Mouse (Mus musculus) stomach, postnatal 0 days (tissue): ENCODE measurements around the gene 4930523C07Rik. TPM values are rescaled to one million over a fixed set of nuclear protein-coding genes. Genes with fewer than 3 reads are reported as not detected.

Experiments
- ATAC-seq: fragments of 200-750 bp; cut with Nextera tagmentation; 2 replicates; pipeline ENCODE4 v1.8.0; 2017; ENCODE audit not compliant: low FRiP score, low TSS enrichment
- DNase-seq: peaks from one replicate; pipeline ENCODE4 v3.0.0-alpha.2; 2016; ENCODE audit warnings: low spot score
- H3K27ac ChIP-seq: fragments of 300-500 bp; sonication (generic); replicated peaks from 2 replicates; pipeline ENCODE4 v1.5.1; 2014; ENCODE audit warnings: mild to moderate bottlenecking, control low read depth
- H3K27me3 ChIP-seq: fragments of 300-500 bp; sonication (generic); 2 replicates; pipeline ENCODE4 v1.6.1; 2014; ENCODE audit warnings: low read length; ENCODE audit not compliant: control insufficient read depth, insufficient read depth
- H3K36me3 ChIP-seq: fragments of 300-500 bp; sonication (generic); 2 replicates; pipeline ENCODE4 v1.6.1; 2014; ENCODE audit warnings: low read length, mixed read lengths; ENCODE audit not compliant: control insufficient read depth, insufficient read depth
- H3K4me1 ChIP-seq: fragments of 300-500 bp; sonication (generic); replicated peaks from 2 replicates; pipeline ENCODE4 v1.6.1; 2014; ENCODE audit warnings: antibody characterized with exemption; ENCODE audit not compliant: control insufficient read depth, insufficient read depth
- H3K4me2 ChIP-seq: fragments of 300-500 bp; sonication (generic); replicated peaks from 2 replicates; pipeline ENCODE4 v1.6.1; 2014; ENCODE audit warnings: low read depth, mild to moderate bottlenecking, control low read depth, moderate library complexity
- H3K4me3 ChIP-seq: fragments of 300-500 bp; sonication (generic); 2 replicates; pipeline ENCODE4 v1.5.1; 2014; ENCODE audit warnings: low read depth, low read length, control low read depth
- H3K9ac ChIP-seq: fragments of 300-500 bp; sonication (generic); 2 replicates; pipeline ENCODE4 v1.6.1; 2014; ENCODE audit warnings: mild to moderate bottlenecking, low read length, control low read depth, mixed read lengths
- H3K9me3 ChIP-seq: fragments of 300-500 bp; sonication (generic); 2 replicates; pipeline ENCODE4 v1.6.1; 2016; ENCODE audit warnings: low read length; ENCODE audit not compliant: control insufficient read depth
- CTCF ChIP-seq: IDR thresholded peaks from 2 replicates; pipeline ENCODE4 v1.5.1; 2016; ENCODE audit warnings: antibody characterized with exemption, low read depth, mild to moderate bottlenecking, moderate library complexity
- EP300 ChIP-seq: optimal IDR thresholded peaks from 2 replicates; pipeline ENCODE3; 2016; ENCODE audit warnings: antibody characterized with exemption
- WGBS: fragments of 180-500 bp; shearing (Covaris S2); extraction: QIAGEN DNeasy Blood & Tissue Kit; methylation state at CpG from one replicate; pipeline ENCODE4 v1.1.7; 2014; 5-methylcytosine and 5-hydroxymethylcytosine counted together
- polyA plus RNA-seq: library from polyadenylated mRNA; unstranded; fragments of >200 nt; fragmentation: Nextera tagmentation; extraction: Ambion mirVana; gene quantifications from 2 replicates; pipeline ENCODE4 v1.2.1, GENCODE M21; 2015

4930523C07Rik gene
- polyA plus RNA-seq, 1 experiment from 2014 or later: 37.7 TPM

GRCm38 (mm10) chr1:160049131-160049880, 5.1 kb downstream of the 4930523C07Rik start:
- TF ChIP-seq EP300 (no peak), CTCF (no peak)
- no peaks in the 10 kb centered on the region; the same call in 1 of the 2 replicates for H3K4me1 ChIP-seq
- no peak overlapping the region for H3K27ac ChIP-seq
- H3K36me3 ChIP-seq: no peaks in the 10 kb centered on the region
- no peak overlapping the region for H3K9ac ChIP-seq
- ATAC-seq: no peak
- H3K4me2 ChIP-seq: no peak overlapping the region
- H3K4me3 ChIP-seq: no peak overlapping the region
- 59% methylated on average over 5 of the region's 5 CpGs for WGBS
- DNase-seq: no peak
- no peaks in the 10 kb centered on the region for H3K9me3 ChIP-seq
- H3K27me3 ChIP-seq: no peaks in the 10 kb centered on the region

GRCm38 (mm10) chr1:160050898-160051297, 6.7 kb downstream of the 4930523C07Rik start:
- no peak overlapping the region for H3K4me3 ChIP-seq
- no peak overlapping the region for H3K4me2 ChIP-seq
- no peaks in the 10 kb centered on the region; the same call in 1 of the 2 replicates for H3K4me1 ChIP-seq
- ATAC-seq (no peak), DNase-seq (no peak)
- H3K27me3 ChIP-seq: no peaks in the 10 kb centered on the region
- WGBS: 86% methylated on average over 6 of the region's 6 CpGs
- TF ChIP-seq CTCF: no peak
- no peak for TF ChIP-seq EP300
- no peaks in the 10 kb centered on the region for H3K36me3 ChIP-seq
- H3K9ac ChIP-seq: no peak overlapping the region
- H3K27ac ChIP-seq: no peak overlapping the region
- no peaks in the 10 kb centered on the region for H3K9me3 ChIP-seq

- DNase-seq (no peak), ATAC-seq (no peak)
- WGBS: 89% methylated on average over 2 of the region's 2 CpGs
These were observed 8.6 kb downstream of the 4930523C07Rik start for GRCm38 (mm10) chr1:160052556-160053315.

GRCm38 (mm10) chr1:160053510-160054305, 9.5 kb downstream of the 4930523C07Rik start:
- Histone ChIP-seq H3K4me1 (no peaks in the 10 kb centered on the region), H3K9ac (no peak overlapping the region), H3K4me2 (no peak overlapping the region), H3K27ac (peak overlapping the region; percentile 45; the same call in 1 of the 2 replicates), H3K36me3 (no peaks in the 10 kb centered on the region), H3K27me3 (no peaks in the 10 kb centered on the region), H3K9me3 (no peaks in the 10 kb centered on the region), H3K4me3 (no peak overlapping the region)
- DNase-seq (peak; percentile 24), ATAC-seq (peak; percentile 68)
- 55% methylated on average over 5 of the region's 5 CpGs for WGBS
- no peak for TF ChIP-seq EP300
- no peak for TF ChIP-seq CTCF

More at GRCm38 (mm10) chr1:160052556-160053315, 8.6 kb downstream of the 4930523C07Rik start:
- Histone ChIP-seq H3K27ac (no peak overlapping the region), H3K9ac (no peak overlapping the region), H3K4me2 (no peak overlapping the region), H3K9me3 (no peaks in the 10 kb centered on the region), H3K4me1 (no peaks in the 10 kb centered on the region; the same call in 1 of the 2 replicates), H3K4me3 (no peak overlapping the region), H3K27me3 (no peaks in the 10 kb centered on the region), H3K36me3 (no peaks in the 10 kb centered on the region)
- TF ChIP-seq EP300 (no peak), CTCF (no peak)

- Histone ChIP-seq H3K9ac (no peak overlapping the region), H3K4me1 (no peaks in the 10 kb centered on the region), H3K36me3 (no peaks in the 10 kb centered on the region), H3K27ac (peak overlapping the region; percentile 45; the same call in 1 of the 2 replicates), H3K4me3 (no peak overlapping the region), H3K4me2 (no peak overlapping the region), H3K9me3 (no peaks in the 10 kb centered on the region), H3K27me3 (no peaks in the 10 kb centered on the region)
- ATAC-seq (peak; percentile 11; the same call in 1 of the 2 replicates), DNase-seq (no peak)
- TF ChIP-seq EP300: no peak
- no peak for TF ChIP-seq CTCF
- 61% methylated on average over 5 of the region's 5 CpGs for WGBS
These were observed 10.3 kb downstream of the 4930523C07Rik start for GRCm38 (mm10) chr1:160054366-160055078.
